Mouse (Mus musculus): ENCODE measurements around the gene Pla2g10. TPM values are rescaled to one million over a fixed set of nuclear protein-coding genes. Genes with fewer than 3 reads are reported as not detected.
"Not testable (repeated sequence)": the region's sequence is repeated elsewhere in the genome, so short reads cannot be mapped to it uniquely, and the experiment has no call there.

The Pla2g10 gene
- polyA plus RNA-seq, 1 experiment: 0.34 TPM

DNA sequence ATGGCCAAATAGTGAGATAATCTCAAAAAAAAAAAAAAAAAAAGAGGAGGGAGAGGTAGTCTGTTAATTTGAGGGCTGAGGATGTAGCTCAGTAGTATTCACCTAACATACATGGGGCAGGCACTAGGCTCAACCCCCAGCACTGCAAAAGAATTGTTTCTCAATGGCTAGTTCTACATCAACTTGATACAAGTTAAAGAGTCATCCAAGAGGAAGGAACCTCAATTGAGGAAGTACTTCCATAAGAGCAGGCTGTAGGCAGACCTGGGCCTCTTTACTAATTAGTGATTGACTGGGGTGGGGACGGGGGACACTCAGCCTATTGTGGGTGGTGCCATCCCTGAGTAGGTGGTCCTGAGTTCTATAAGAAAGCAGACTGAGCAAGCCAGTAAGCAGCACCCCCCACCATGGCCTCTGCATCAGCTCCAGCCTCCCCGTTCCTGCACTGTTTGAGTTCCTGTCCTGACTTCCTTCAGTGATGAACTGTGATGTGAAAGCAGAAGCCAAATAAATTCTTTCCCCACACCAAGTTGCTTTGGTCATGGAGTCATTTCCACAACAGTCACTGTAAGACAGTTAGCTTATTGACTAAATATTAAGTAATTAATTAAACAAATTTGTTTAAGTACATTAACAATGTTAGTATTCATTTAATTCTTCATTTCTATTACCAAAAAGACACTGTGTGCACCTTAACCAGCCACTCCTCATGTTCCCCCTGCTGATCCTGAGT is 13.8 kb downstream of the Pla2g10 start:
- DNase-seq (ENCODE audit: low read depth): no peak
- TF ChIP-seq CTCF (IDR thresholded peaks at IDR 0.05; ENCODE audit: borderline replicate concordance, extremely low read depth, insufficient read depth, insufficient read length) (no peak), POLR2A (IDR thresholded peaks at IDR 0.05; ENCODE audit: borderline replicate concordance, extremely low read depth, insufficient read depth, insufficient read length, poor library complexity, severe bottlenecking) (no peak)

DNA sequence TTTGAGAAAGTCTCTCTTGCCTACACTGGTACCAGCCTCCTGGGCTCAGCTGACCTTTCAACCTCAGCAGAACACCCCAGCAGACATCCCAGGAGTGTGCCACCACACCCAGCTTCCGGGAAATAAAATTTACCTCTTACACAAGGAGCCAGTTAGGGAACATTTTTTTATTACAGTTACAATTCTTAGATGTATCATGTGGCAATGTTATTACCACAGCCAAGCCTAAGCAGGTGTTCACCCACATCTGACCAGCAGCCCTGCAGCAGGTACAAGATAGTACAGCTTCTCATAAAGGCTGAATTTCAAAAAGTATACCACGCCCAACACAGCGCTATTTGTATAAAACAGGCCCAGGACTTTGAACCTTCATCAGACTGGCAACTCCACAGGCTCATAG is 15.9 kb downstream of the Pla2g10 start:
- TF ChIP-seq POLR2A (IDR thresholded peaks at IDR 0.05; ENCODE audit: borderline replicate concordance, extremely low read depth, insufficient read depth, insufficient read length, poor library complexity, severe bottlenecking): no peak
- TF ChIP-seq CTCF (IDR thresholded peaks at IDR 0.05; ENCODE audit: borderline replicate concordance, extremely low read depth, insufficient read depth, insufficient read length): no peak
- no peak for DNase-seq (ENCODE audit: low read depth)

GRCm38 (mm10) chr16:13704676-13705075 is 26.1 kb downstream of the Pla2g10 start:
- TF ChIP-seq POLR2A (IDR thresholded peaks at IDR 0.05; ENCODE audit: borderline replicate concordance, extremely low read depth, insufficient read depth, insufficient read length, poor library complexity, severe bottlenecking): no peak
- TF ChIP-seq CTCF (IDR thresholded peaks at IDR 0.05; ENCODE audit: borderline replicate concordance, extremely low read depth, insufficient read depth, insufficient read length): no peak
- DNase-seq (ENCODE audit: low read depth): no peak

GRCm38 (mm10) chr16:13702184-13702583 is 28.6 kb downstream of the Pla2g10 start:
- TF ChIP-seq POLR2A (IDR thresholded peaks at IDR 0.05; ENCODE audit: borderline replicate concordance, extremely low read depth, insufficient read depth, insufficient read length, poor library complexity, severe bottlenecking) (no peak), CTCF (IDR thresholded peaks at IDR 0.05; ENCODE audit: borderline replicate concordance, extremely low read depth, insufficient read depth, insufficient read length) (no peak)
- no peak for DNase-seq (ENCODE audit: low read depth)

DNA sequence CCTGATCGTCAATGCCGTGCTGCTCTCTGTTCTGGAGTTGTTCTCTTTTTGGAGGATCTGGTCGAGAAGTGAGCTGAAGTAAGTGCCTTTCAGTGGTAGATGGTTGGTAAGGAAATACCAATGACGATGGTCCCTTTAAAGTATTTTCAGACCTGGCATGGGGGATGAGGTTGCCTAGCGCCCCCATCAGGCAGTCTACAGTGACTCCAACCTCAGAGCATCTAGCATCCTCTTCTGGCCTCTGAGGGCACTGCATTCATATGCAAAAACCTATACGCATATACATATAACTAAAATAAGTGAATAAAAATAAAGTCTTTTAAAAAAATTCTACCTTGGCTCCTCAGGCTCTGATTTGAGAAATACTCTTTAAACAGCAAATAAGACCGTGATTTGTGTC is 31.8 kb downstream of the Pla2g10 start:
- no peak for DNase-seq (ENCODE audit: low read depth)
- TF ChIP-seq POLR2A (IDR thresholded peaks at IDR 0.05; ENCODE audit: borderline replicate concordance, extremely low read depth, insufficient read depth, insufficient read length, poor library complexity, severe bottlenecking) (no peak), CTCF (IDR thresholded peaks at IDR 0.05; ENCODE audit: borderline replicate concordance, extremely low read depth, insufficient read depth, insufficient read length) (peak; percentile 27; the same call in 1 of the 2 replicates)

DNA sequence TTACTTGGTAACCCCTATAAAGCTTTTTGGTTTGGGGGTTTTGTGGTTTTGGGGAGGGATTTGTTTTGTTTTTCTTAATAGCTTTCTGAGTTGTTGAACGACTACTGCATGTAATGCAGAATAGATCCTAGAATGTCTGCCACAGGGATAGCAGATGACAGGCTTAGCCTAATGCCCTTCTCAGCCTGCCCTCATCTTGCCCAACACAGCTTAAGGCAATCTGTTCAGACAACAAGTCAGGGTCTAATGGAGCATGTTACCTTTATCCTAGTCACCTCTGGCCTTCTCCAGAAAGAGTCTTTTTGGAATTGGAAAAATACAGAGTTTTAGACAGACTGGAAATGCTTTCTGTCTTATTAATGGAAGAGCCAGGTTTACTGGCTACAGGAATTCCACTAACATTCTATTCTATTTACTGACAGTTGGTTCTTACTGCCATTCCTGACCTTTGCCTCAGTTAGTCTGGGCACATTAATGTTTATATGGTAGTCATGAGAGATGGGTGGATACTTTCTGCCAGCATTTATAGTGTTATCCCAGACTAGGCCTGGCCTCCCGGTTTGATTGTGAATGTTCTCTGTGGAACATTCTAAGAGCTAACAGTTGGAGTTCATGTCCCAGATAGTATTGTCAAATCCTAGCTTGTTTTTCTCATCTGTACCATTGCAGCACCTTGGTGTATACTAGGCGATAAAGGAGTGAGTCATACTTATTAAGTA is 52.0 kb downstream of the Pla2g10 start:
- TF ChIP-seq CTCF (IDR thresholded peaks at IDR 0.05; ENCODE audit: borderline replicate concordance, extremely low read depth, insufficient read depth, insufficient read length) (no peak), POLR2A (IDR thresholded peaks at IDR 0.05; ENCODE audit: borderline replicate concordance, extremely low read depth, insufficient read depth, insufficient read length, poor library complexity, severe bottlenecking) (no peak)
- no peak for DNase-seq (ENCODE audit: low read depth)

- DNase-seq (ENCODE audit: low read depth): no peak
- TF ChIP-seq CTCF (IDR thresholded peaks at IDR 0.05; ENCODE audit: borderline replicate concordance, extremely low read depth, insufficient read depth, insufficient read length) (no peak), POLR2A (IDR thresholded peaks at IDR 0.05; ENCODE audit: borderline replicate concordance, extremely low read depth, insufficient read depth, insufficient read length, poor library complexity, severe bottlenecking) (no peak)
These were observed 56.3 kb downstream of the Pla2g10 start for GRCm38 (mm10) chr16:13674511-13674910.

DNA sequence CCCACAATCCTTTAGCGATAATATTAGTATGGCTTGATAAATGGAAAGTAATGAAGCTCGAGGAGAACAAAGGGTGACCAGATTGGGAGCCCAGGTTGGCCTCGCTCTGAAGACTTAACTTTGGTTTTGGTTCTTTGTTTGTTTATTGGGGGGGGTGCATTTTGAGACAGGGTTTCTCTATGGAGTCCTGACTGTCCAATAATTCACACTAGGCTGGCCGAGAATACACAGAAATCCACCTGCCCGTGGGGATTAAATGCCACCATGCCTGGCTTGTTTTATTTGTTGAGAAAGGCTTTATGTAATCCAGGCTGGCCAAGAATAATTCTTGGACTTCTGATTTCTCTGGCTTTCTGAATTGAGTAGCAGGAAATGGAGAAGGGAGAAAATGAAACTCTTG is 57.7 kb downstream of the Pla2g10 start:
- DNase-seq (ENCODE audit: low read depth): no peak
- TF ChIP-seq POLR2A (IDR thresholded peaks at IDR 0.05; ENCODE audit: borderline replicate concordance, extremely low read depth, insufficient read depth, insufficient read length, poor library complexity, severe bottlenecking) (no peak), CTCF (IDR thresholded peaks at IDR 0.05; ENCODE audit: borderline replicate concordance, extremely low read depth, insufficient read depth, insufficient read length) (no peak)

DNA sequence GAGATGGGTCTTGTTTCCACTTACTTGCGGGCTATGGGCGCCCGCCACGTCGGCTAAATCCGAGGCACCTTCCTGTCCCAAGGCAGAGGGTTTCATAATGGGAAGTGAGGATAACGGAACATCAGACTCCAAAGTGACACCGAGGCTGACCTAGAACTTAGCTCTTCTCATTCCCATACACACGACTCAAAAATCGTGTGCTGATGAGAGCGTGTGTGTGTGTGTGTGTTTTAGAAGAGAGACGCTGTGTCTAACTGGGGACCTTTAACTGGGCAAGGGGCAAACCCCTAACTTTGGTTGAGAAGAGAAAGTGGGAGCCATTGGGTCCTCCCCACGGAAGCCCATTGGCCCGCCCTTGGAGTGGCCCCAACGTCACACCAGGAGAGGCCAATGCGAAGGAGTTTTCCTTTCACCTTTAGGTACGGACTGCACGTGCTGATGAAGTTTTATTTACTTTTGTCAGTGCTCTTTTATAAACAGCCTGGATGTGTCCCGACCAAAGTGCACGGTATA is 58.3 kb downstream of the Pla2g10 start:
- no peak for TF ChIP-seq CTCF (IDR thresholded peaks at IDR 0.05; ENCODE audit: borderline replicate concordance, extremely low read depth, insufficient read depth, insufficient read length)
- no peak for TF ChIP-seq POLR2A (IDR thresholded peaks at IDR 0.05; ENCODE audit: borderline replicate concordance, extremely low read depth, insufficient read depth, insufficient read length, poor library complexity, severe bottlenecking)
- DNase-seq (ENCODE audit: low read depth): peak; percentile 54

DNA sequence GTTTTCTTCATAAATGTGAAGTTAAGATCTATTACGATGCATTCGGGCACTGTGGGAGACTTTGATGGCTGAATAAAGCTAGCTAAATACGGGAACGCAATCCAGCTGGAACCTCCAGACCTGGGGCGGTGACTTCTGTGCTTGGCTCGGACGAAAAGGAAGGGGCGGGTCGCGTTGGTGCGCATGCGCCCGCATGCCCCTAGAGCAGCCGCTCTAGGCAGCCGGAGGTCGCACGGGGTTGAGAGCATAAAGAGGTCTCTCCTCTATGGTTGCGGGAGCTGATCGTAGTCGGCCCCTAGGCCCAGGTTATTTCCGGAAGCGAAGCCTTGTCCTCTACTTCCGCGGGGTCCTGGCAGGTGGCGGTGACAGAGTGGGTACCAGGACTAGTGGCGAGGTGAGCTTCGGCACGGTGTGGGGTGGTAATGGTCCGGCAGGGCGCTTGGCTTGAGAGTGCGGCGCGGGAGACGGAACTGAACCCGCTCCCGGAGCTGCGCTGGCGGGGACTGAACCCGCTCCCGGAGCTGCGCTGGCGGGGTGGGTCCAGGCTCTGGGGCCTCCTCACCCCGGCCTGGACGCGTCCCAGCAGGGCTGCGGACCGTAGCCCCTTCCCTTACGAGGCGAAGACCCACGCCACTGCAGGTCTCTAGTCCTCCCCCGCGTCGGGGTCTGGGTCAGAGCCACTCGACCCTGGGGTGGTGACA is 58.9 kb downstream of the Pla2g10 start, which contains the start of the genes Bfar and 3110001I22Rik:
Gene Bfar (plus strand): TSS at position 174 of the 701 bp plus-strand sequence.
Gene 3110001I22Rik (plus strand): TSS at position 245 of the 701 bp plus-strand sequence.
- TF ChIP-seq POLR2A (IDR thresholded peaks at IDR 0.05; ENCODE audit: borderline replicate concordance, extremely low read depth, insufficient read depth, insufficient read length, poor library complexity, severe bottlenecking) (peak; percentile 64; the same call in 1 of the 2 replicates), CTCF (IDR thresholded peaks at IDR 0.05; ENCODE audit: borderline replicate concordance, extremely low read depth, insufficient read depth, insufficient read length) (no peak)

GRCm38 (mm10) chr16:13670896-13671295 is 59.9 kb downstream of the Pla2g10 start:
- DNase-seq (ENCODE audit: low read depth): not testable (repeated sequence)

More for the DNA sequence above, 58.9 kb downstream of the Pla2g10 start, which contains the start of the genes Bfar and 3110001I22Rik:
- DNase-seq (ENCODE audit: low read depth): peak; percentile 98
